Mouse (Mus musculus): ENCODE data around the gene Egfl8. TPM values are rescaled to one million over a fixed set of nuclear protein-coding genes. Genes with fewer than 3 reads are reported as not detected.

The Egfl8 gene
- total RNA-seq, 2 experiments from 2014 or later = 6.0 to 7.0 TPM

- DNase-seq (ENCODE audit: low spot score in 2 of 2) = peak in 1 of 2 experiments; percentile 60
These were observed 13.5 kb upstream of the Egfl8 start, which contains the start of gene Prrt1 for GRCm38 (mm10) chr17:34629221-34629751. Prrt1 (plus strand) TSS chr17:34629533.

- no peak for DNase-seq (ENCODE audit: low spot score in 2 of 2)
These were observed 12.8 kb upstream of the Egfl8 start for GRCm38 (mm10) chr17:34628644-34628967.

- peak; percentile 55 to 62 for DNase-seq (ENCODE audit: low spot score in 2 of 2)
These were observed 12.3 kb upstream of the Egfl8 start, which contains the start of gene Ppt2 for GRCm38 (mm10) chr17:34627943-34628643. Ppt2 (minus strand) TSS chr17:34628510.

- peak; percentile 79 to 88 for DNase-seq (ENCODE audit: low spot score in 2 of 2)
These were observed 11.5 kb upstream of the Egfl8 start for GRCm38 (mm10) chr17:34627093-34627942.

- peak in 1 of 2 experiments; percentile 56 for DNase-seq (ENCODE audit: low spot score in 2 of 2)
These were observed 11.0 kb upstream of the Egfl8 start for GRCm38 (mm10) chr17:34626773-34627092.

GRCm38 (mm10) chr17:34626062-34626772 lies 10.4 kb upstream of the Egfl8 start:
- DNase-seq (ENCODE audit: low spot score in 2 of 2) = no peak

GRCm38 (mm10) chr17:34624981-34625380 lies 9.2 kb upstream of the Egfl8 start:
- DNase-seq (ENCODE audit: low spot score in 2 of 2) = no peak

GRCm38 (mm10) chr17:34623161-34623560 lies 7.4 kb upstream of the Egfl8 start:
- no peak for DNase-seq (ENCODE audit: low spot score in 2 of 2)

- DNase-seq (ENCODE audit: low spot score in 2 of 2) = no peak
These were observed 5.2 kb upstream of the Egfl8 start for GRCm38 (mm10) chr17:34621006-34621405.

GRCm38 (mm10) chr17:34618999-34619398 lies 3.2 kb upstream of the Egfl8 start:
- peak; percentile 57 to 71 for DNase-seq (ENCODE audit: low spot score in 2 of 2)

- DNase-seq (ENCODE audit: low spot score in 2 of 2) = no peak
These were observed 1.9 kb downstream of the Egfl8 start for GRCm38 (mm10) chr17:34613830-34614229.

- no peak for DNase-seq (ENCODE audit: low spot score in 2 of 2)
These were observed 2.6 kb downstream of the Egfl8 start for GRCm38 (mm10) chr17:34613054-34613645.

- no peak for DNase-seq (ENCODE audit: low spot score in 2 of 2)
These were observed 4.7 kb downstream of the Egfl8 start for GRCm38 (mm10) chr17:34611050-34611449.

- DNase-seq (ENCODE audit: low spot score in 2 of 2) = no peak
These were observed 7.8 kb downstream of the Egfl8 start for GRCm38 (mm10) chr17:34607997-34608396.

- DNase-seq (ENCODE audit: low spot score in 2 of 2) = peak in 1 of 2 experiments; percentile 51
These were observed 9.4 kb downstream of the Egfl8 start for GRCm38 (mm10) chr17:34606186-34607039.

- peak; percentile 99 for DNase-seq (ENCODE audit: low spot score in 2 of 2)
These were observed 10.2 kb downstream of the Egfl8 start for GRCm38 (mm10) chr17:34605609-34606008.

GRCm38 (mm10) chr17:34604511-34605237 lies 11.1 kb downstream of the Egfl8 start:
- DNase-seq (ENCODE audit: low spot score in 2 of 2) = no peak

- DNase-seq (ENCODE audit: low spot score in 2 of 2) = peak; percentile 96 to 97
These were observed 11.7 kb downstream of the Egfl8 start, which contains the start of gene Agpat1 for GRCm38 (mm10) chr17:34604061-34604508. Agpat1 (plus strand) TSS chr17:34604262.

- peak; percentile 99 for DNase-seq (ENCODE audit: low spot score in 2 of 2)
These were observed 12.3 kb downstream of the Egfl8 start, which contains the start of gene Rnf5 for GRCm38 (mm10) chr17:34603375-34604060. Rnf5 (minus strand) TSS chr17:34603690.
